Mouse (Mus musculus) adrenal gland, adult 10 weeks (tissue): ENCODE measurements around the gene Plekhb1. TPM values are rescaled to one million over a fixed set of nuclear protein-coding genes. Genes with fewer than 3 reads are reported as not detected.

Source experiments
- polyA plus RNA-seq: library from polyadenylated mRNA; stranded (reverse); fragments of 350-450 nt; fragmentation: Illumina TruSeq; extraction: RNeasy Lipid Tissue Mini Kit (QIAGEN cat#74804); gene quantifications from one replicate; pipeline ENCODE4 v1.2.3, GENCODE M21; 2014; ENCODE audit warnings: low read depth, low replicate concordance

Plekhb1 gene
- polyA plus RNA-seq, result 7.9 TPM

DNA sequence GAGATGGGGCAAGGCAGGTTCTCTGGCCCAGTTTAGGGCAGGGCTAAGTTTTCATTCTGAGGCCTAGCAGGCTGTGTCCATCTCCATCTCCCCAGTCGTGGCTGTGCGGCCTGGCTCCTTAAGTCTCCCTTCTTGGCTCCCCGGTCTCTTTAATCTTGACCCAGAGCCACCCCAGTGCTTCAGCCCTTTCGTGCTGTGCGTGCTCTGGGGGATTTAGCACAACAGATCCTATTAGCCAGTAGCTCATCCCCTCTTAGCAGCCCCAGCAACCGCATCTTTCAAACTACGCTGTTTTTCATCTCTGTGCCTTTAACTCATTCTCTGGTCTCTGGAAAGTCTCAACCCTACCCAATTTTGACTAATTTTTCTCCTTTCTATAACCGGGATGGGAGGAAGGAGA, at the start of gene Plekhb1:
Gene Plekhb1 (minus strand): TSS at position 184 of the 400 bp plus-strand sequence.

GRCm38 (mm10) chr7:100706143-100706841, 44.1 kb upstream of the Plekhb1 start, which contains the start of gene Fam168a:
TSS of gene Fam168a (plus strand) at chr7:100706635.

GRCm38 (mm10) chr7:100608130-100608741, 54.0 kb downstream of the Plekhb1 start, which contains the start of gene Mrpl48:
TSS of gene Mrpl48 (minus strand) at chr7:100608301.

GRCm38 (mm10) chr7:100607214-100608129, 54.7 kb downstream of the Plekhb1 start, which contains the start of gene Rab6a:
TSS of gene Rab6a (plus strand) at chr7:100607410.

Other genes starting within 250 kb of the Plekhb1 start
- 7.2 TPM for gene Ucp3, start 189.4 kb downstream of the Plekhb1 start, polyA plus RNA-seq
- gene Ucp2, start 169.1 kb downstream of the Plekhb1 start, polyA plus RNA-seq, result 10.8 TPM
- not detected for gene Dnajb13, start 147.5 kb downstream of the Plekhb1 start, polyA plus RNA-seq
- 10.1 TPM for gene Coa4, start 125.3 kb downstream of the Plekhb1 start, polyA plus RNA-seq
- 308 TPM for gene Rab6a, start 55.0 kb downstream of the Plekhb1 start, polyA plus RNA-seq
- gene Mrpl48, start 54.1 kb downstream of the Plekhb1 start, polyA plus RNA-seq, result 64.2 TPM
- gene Fam168a, start 44.2 kb upstream of the Plekhb1 start, polyA plus RNA-seq, result 29.4 TPM
- not detected for gene Relt, start 201.0 kb upstream of the Plekhb1 start, polyA plus RNA-seq